Mouse (Mus musculus) WW6 (cell line): ENCODE data around the gene BC048562.
A peak's percentile ranks its signal among the peaks of the same experiment; 100 is the strongest.

Experiments
- DNase-seq: peaks from one replicate; pipeline ENCODE4 v3.0.0-alpha.2; 2013; ENCODE audit warnings: low read depth, low spot score

The BC048562 gene

DNA sequence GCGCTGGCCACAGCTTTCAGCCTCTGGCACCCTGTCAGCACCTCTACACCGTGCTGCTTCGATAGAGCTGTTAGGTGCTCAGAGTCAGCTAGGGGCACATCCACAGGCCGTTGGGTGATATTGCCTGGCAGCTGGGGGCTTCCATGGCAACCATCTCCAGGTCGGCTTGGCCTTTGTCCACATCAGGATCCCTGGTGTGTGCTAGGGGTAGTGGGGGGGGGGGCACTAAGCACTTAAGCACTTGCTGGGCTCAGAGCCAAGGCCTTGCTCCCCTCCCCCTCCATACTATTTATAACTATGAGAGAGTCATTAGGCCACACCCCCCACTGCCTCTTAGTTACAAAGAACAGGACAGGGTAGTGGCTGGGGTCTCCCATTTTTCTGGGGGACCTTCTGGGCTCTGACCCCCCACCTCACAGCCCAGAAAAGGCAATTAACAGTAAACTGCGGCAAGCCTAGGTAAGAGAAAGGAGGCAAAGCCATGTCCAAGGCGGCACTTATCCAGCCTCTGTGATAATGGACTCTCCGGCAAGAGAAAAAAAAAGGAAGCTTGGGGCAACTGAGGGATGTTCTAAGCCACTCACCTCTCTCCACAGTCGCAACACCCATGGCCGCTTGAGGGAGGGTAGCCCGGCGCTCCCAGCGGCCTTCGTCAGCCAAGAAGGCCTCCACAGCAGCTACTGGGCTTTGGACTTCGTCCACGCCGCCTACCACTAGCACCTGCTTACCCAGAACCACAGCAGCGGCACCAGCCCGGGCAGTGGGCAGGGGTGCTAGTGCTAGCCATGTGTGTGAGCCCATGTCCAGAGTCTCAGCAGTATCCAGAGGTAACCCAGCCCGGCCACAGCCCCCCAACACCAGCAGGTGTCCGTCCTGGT lies 14.2 kb downstream of the BC048562 start:
- no peak for DNase-seq

DNA sequence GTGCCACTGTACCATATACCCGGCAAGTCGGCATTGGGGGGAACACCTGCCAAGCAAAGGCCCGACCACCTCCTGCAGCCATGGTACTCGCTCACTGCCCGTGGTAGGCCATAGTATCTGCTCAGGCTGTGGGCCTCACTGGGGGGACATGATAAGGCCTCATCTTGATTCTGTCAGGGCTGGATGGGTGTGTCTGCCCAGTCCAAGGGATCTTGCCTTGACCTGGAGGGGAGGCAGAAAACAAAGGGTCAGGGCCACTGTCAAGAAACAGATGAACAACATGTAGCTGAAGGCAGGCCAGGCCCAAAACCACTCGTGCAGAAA lies 14.8 kb downstream of the BC048562 start:
- DNase-seq = no peak

GRCm38 (mm10) chr9:108451519-108452160 lies 15.4 kb downstream of the BC048562 start:
- DNase-seq = no peak

DNA sequence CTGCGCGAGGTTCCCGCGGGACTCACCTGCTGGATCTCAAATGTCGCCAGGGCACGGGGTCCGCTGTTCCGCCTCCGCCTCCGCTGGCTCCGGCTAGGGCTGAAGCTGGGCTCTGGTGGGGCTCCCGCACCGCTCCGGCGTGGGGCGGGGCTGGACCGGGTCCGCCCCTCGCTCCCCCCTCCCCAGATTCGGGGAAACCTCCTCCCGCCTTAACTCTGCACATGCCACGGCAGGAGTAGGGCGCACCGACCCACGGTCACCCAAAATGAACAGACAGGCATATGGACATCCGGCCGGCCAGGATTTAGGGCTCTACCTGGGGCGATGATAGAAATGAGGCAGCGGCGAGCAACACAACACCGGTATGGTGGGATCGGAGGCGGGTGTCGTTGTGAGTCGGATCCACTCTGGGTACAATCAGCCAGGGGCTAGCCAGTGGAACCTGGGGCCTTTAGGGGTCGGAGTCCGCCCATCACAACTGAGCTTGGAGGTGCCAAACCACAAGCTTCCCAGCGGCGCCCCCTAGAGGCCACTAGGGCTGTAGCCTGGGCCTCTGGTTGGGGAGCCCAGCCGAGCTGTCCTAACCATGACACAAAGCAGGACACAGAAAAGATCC lies 16.1 kb downstream of the BC048562 start:
- DNase-seq = peak; percentile 70

GRCm38 (mm10) chr9:108452911-108453310 lies 16.6 kb downstream of the BC048562 start:
- no peak for DNase-seq

DNA sequence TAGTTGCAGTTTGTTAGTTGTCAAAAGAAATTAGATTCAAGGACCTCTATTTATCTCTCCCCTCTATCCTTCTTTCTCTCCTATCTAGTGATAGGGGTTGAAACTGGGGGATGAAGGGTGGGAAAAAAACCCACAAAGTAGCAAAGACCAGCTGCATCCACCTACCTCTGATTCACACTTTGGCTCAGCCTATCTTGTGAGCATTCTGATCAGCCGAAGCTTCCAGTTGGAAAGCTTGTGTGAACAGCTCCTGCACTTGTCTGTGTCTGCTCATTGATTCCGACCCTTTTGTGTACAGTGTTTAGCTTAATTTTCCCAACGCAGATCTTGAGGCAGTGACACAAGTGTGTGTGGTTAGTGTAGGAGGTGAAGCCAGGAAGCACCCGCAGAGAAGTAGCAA lies 17.2 kb downstream of the BC048562 start:
- no peak for DNase-seq

GRCm38 (mm10) chr9:108454429-108454828 lies 18.1 kb downstream of the BC048562 start:
- no peak for DNase-seq

GRCm38 (mm10) chr9:108455747-108456571 lies 19.7 kb downstream of the BC048562 start:
- DNase-seq = no peak

DNA sequence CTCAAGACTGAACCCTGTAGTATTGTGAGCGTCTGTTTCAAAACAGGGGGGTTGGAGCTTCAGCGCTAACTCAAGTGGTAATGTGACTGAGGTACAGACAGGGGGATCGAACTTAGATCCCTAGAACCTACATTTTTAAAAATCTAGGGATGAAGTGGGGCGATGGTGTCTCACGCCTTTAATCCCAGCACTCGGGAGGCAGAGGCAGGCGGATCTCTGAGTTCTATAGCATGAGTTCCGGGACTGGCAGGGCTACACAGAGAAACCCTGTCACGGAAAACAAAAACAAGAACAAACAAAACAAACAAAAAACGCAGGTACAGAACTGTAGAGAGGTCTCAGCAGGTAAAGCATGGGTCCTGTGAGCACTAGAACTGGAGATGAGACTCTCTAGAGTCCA lies 20.7 kb downstream of the BC048562 start:
- DNase-seq = no peak

DNA sequence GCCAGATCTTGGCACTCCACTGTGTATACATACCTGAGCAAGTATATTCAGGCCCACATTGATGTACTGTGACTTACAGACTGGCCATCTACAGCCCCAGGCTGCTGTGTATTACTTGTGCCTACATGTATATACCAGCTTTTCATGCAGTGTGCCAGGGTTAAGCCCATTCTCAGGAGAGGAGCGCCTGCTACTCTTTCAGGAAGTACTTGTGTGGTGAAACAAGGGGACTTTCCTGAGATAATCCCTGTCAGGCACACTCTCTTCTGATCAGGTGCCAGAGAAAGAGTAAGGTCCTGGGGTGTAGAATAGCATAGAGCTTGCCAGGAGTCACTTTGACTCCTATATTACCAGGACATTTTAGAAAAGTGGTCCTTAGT lies 23.6 kb downstream of the BC048562 start:
- no peak for DNase-seq

DNA sequence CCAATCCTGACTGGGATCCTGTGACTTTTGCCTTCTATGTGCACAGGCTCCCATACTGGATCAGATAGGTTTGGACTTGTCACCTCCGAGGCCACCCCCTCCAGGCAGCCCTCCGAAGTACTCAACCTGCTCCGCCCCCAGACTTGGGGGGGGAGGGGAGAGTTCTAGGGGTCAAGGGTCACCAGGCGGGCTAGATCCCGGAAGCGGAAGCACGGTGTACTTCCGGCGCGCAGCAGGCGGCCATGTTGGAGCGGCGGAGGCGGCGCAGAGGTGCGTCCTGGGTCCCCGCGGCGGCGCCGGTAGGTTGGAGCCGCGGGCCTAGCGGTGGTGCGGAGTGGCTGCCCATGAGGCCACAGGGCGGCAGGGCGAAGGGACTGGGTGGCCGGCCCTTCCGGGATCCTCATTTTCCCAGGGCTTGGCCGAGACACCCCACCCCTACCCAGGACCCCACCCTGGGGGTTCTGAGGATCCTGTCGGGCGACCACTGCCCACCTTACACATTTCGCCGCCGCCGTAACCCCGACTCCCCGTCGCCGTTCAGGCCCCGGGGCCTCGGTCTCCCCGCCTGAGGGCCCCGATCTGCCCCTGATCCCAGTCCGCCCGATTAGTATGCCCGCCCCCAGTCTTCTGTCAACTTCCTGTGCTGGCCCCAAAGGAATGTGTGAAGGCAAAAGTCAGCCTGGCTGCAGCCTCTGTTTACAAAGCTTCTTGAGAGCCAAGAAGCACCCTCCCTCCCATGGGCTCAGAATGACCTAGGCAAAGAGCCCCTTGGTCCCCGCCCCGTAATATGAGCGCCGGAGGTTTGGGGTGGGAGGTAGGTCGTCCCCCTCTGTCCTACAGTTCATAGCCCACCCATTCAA lies 24.3 kb downstream of the BC048562 start, which contains the start of gene Ccdc71:
TSS of gene Ccdc71 (plus strand) at position 209 of the 860 bp plus-strand sequence.
- DNase-seq = peak; percentile 78

DNA sequence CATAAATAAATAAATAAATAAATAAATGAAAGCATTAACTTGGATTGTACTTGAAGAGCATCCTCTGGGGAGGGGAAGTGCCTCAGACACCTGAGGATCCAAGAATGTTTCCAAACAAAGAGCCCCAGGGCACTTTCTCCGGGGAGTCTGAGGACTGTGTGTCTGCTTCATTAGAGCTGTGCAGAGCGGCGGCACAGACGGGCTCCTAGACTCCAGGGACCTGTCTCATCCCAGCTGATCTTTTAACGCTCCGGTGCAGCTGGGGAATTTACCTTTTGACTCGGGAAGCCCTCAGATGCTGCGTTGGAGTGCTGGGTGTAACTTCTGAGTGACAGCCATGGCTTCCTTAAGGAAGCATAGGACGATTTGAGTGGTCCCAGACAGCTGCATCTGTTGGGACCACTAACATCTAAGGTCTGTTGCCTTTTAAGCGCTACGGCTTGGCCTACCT lies 24.9 kb downstream of the BC048562 start, which contains the start of gene Klhdc8b:
TSS of gene Klhdc8b (minus strand) at position 401 of the 451 bp plus-strand sequence.
- DNase-seq = no peak

DNA sequence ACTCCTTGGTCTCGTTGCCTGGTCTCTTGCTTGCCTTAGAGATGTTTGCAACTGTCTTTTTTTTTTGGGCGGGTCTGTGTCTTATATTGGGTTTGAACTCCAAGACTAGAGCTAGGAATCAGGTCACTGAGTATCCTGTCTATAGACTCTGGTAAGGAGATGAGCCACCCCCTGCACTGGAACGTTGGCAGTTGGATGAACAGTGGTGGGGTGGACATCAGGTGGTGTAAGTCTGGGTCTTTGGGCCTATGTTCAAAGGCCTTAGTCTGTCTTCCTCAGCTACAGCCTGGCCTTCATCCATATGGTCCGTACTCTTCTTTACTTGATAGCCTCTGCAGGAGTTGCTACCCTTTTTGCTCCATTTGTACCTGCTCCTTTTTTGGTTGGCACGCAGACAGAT lies 25.4 kb downstream of the BC048562 start:
- DNase-seq = no peak

GRCm38 (mm10) chr9:108462192-108462591 lies 25.9 kb downstream of the BC048562 start:
- DNase-seq = no peak

DNA sequence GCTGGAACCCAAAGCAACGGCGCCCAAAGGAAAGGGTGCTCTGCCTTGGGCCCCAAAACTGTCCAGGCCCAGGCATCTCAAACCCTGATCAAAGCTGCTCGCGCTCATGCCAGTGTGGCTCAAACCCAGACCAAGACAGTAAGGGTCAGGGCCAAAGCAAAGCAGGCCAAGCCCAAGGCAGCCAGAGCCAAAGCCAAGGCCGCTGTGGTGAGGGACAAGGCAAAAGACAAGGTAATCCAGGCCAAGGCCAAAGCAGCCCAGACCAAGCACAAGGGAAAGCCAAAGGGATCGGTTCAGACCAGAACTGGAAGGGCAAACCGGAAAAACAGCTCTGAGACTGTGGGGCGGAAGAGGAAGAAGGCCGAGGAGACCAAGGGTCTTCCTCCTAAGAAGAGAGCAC lies 27.4 kb downstream of the BC048562 start:
- DNase-seq = no peak

- no peak for DNase-seq
Measured at GRCm38 (mm10) chr9:108466219-108466618, 29.9 kb downstream of the BC048562 start.

DNA sequence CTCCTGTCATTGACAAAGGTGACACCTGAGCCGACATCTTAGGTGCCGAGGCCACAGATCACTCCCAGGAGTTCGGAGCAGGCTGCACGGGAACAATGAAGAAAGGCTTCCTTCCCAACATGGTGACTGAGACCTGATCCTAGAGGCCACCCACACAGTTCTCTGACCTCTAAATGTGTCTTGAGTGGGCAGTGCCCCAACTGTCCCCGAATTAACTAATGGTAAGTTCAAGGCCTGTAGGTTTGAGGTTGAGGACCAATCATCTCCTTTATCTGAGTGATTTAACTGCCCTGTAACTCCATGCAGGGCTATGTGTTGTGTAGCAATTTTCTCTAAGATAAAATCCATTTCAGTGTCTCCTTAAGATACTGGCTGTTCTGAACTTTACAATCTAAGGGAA lies 33.1 kb downstream of the BC048562 start:
- no peak for DNase-seq

- DNase-seq = no peak
Measured at GRCm38 (mm10) chr9:108469845-108470244, 33.6 kb downstream of the BC048562 start.

GRCm38 (mm10) chr9:108474528-108474927 lies 38.2 kb downstream of the BC048562 start:
- DNase-seq = no peak

DNA sequence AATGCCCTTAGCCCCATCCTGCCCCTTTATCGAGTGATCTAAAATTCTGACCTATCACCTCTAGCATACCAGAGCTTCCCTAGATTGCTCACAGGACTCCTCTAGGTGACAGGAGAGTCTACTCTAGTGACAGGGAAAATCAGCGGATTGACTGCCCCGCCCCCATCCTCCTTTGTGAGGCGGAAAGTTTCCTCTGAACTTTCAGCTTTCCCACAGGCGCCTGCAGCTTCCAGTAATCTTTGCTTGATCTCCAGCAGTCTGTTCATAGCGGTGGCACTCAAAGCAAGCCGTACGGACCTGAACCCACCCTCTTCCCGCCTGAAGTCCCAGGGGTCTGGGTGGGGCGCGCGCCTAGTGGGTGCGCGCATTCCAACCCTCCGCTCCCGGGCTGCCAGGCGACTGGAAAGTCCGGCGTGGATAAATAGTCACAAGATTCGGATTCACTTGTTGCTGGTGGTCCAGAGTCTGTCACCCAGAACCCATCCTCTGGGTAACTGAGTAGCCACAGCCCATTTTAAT lies 42.4 kb downstream of the BC048562 start:
- peak; percentile 74 for DNase-seq
